Mouse (Mus musculus): ENCODE measurements around the gene Olfr419.

Olfr419 gene

DNA sequence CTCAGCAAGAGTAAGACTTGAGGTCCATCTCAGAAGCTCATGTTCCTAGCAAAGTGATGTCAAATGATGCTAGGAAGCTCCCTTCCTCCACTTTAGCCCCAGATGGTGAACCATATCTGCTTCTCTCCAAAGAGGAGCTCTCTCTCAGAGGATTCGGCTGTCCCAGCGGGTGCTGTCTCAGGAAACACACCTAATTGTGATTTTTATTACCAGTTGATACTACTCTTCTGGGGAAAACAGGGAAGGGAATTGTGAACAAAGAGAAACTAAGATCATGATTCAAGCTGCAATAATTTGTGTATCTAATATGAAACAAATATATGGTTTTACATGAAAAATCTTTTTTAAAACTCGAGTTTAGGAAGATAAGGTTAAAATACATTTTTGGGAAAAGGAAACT lies at the start of gene Olfr419:
TSS of gene Olfr419 (minus strand) at position 101 of the 400 bp plus-strand sequence.
- no peak for DNase-seq (ENCODE audit: low read depth)

DNA sequence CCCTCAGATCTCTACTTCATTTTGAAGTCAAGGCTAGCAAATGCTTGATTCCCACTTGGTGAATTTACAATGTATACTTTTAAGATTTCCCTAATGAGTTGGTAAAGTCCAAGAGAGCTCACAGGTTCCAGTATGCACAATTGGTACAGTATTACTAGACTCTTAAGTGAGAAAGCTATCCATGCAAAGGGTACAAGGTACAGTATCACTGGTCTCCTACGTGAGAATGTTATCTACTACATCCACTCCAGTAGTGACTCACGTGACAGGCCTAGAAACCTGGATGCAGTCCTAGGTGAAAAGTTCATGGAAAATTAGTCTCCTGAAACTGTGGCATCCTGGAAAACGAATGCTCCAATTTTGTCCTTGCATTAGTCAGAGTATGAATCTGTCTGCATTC lies 18.8 kb upstream of the Olfr419 start:
- no peak for DNase-seq (ENCODE audit: low read depth)

DNA sequence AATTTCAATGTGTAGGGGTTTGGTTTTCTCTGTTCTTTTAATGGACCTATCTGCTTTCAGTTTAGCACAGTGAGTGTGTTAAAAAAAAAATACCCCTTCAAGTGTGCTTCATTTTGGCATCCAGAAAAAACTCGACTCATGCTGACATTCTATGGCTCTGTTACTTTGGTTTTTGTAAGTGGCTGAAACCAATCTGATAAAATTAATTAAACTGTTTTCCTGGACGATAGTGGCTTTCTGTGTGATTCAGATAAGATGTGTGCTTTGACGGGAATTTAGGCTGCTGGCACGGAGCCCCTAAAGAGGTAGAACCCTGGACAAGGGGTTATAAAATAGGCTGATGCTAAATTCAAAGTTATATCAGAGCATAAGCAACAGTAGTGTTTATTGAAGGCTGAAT lies 17.3 kb upstream of the Olfr419 start:
- no peak for DNase-seq (ENCODE audit: low read depth)

DNA sequence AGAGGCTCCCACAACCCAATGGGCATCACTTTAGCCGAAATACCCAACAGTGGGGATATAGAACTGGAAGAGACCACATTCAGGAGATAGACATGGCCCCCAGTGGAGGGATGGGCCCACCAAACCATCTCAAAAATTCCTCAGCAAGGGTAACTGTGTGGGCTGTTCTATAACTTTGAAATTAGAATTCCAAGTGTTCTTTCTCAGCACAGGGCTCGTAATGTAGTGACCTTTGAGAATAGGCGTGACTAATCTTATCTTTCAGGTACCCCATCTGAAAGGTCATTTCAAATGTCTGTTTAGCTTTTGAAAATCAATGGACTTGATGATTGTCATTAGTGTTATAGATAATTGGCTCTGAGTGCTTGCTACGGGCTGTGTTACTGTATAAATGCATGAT lies 16.0 kb upstream of the Olfr419 start:
- no peak for DNase-seq (ENCODE audit: low read depth)

DNA sequence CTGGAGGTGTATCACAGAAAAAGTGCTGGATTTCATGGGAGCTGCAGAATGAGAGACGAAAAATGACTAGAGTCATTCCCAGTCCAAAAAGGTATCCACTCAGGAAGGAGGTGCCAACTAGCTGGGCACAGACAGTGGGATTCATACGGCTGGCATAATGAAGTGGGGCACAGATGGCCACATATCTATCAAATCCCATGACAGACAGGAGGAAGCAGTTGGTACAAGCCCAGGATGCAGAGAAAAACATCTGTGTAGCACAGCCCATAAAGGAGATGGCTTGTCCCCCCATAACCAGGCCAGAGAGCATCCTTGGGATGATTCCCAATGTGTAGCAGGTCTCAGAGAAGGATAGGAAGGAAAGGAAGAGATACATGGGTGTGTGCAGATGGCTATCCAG lies 1.5 kb downstream of the Olfr419 start:
- no peak for DNase-seq (ENCODE audit: low read depth)

DNA sequence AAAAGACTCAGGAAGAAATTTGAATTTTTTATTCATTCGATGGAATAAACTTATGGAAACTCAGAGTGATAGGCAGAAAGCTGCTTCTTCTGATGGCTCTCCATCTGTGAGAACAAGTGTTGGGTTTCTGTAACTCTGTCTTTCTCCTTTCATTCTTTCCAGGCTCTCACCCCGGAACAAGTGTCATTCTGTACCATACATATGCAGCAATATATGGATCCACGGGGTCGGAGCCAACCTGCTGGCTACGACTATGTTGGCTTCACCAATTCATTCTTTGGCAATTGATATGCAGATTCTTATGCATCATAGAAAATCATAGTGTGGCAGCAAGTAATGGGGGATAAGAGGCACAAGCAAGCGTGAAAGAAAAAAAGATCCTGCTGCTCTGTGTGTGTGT lies 4.7 kb downstream of the Olfr419 start:
- DNase-seq (ENCODE audit: low read depth): no peak

DNA sequence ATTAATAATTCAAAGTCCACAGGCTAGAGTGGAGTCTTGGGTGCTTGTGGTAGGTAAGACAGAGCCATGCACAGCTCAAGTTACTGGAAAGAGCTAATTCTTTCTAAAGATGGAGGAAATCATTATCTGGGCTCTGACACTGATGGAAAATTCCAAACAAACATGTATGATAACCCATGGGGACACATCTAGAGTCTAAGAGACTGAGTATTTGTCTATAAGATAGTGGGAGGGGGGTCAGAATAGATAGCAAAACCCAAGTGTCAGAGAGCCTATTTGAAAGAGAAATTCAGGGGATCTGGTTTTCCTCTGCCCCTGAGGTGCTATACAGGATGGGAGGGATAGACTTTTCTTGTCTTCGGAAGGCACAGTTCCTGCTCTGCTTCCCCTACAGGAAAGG lies 5.8 kb downstream of the Olfr419 start:
- DNase-seq (ENCODE audit: low read depth): no peak

DNA sequence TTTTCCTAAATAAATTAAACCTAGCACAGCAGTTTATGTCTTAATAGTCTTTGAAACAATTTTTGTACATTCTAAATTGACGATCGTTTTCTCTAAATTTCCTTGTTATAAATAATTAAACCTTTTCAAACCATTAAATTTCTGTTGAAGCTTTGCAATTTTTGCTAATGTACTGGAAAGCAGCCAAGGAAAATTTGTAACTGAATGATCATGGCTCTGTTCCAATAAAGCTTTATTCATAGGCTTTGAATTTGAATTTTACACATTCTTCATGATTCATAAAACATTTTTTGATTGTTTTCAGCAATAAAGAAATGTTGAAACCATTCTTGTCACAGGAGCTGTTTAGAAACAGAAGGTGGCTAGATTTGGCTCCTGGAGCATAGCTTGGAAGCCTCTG lies 7.2 kb downstream of the Olfr419 start:
- no peak for DNase-seq (ENCODE audit: low read depth)

DNA sequence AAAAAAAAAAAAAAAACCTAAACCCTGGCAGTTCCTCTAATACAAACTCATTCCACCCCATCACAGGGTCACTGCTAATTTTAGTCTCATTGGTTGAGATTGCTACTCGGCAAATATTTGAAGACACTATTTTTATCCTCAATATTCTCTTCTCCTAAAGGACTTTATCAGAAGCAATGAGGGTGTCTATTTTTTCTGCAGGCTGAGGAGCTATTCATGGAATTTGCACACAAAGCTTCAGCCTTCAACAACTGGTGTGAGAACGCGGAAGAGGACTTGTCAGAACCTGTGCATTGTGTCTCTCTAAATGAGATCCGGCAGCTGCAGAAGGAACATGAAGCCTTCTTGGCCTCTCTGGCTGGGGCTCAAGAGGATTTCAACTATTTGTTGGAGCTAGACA lies 11.9 kb downstream of the Olfr419 start:
- DNase-seq (ENCODE audit: low read depth): no peak

DNA sequence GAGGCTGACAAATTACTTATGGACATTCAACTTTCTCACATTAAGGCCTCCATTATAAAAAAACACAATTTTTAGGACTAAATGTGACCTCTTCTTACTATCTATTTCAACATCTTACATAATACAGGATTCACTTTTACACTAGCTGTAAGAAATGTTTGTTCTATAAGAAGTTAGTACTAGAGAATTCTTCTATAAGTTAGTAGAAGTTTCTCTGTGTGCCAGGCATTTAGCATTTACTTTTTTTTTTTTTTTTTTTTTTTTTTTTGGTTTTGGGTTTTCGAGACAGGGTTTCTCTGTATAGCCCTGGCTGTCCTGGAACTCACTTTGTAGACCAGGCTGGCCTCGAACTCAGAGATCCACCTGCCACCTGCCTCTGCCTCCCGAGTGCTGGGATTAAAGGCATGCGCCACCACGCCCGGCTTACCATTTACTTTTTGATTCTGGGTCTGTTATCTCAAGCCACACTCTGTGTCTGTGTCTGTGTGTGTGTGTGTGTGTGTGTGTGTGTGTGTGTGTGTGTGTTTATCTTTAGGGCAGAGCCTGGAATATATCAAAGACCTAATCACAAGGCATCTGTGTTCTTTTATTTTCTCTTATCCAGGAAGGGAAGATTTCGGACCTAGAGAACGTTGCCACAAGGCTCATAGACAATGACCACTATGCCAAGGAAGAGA lies 35.2 kb downstream of the Olfr419 start:
- DNase-seq (ENCODE audit: low read depth): no peak

DNA sequence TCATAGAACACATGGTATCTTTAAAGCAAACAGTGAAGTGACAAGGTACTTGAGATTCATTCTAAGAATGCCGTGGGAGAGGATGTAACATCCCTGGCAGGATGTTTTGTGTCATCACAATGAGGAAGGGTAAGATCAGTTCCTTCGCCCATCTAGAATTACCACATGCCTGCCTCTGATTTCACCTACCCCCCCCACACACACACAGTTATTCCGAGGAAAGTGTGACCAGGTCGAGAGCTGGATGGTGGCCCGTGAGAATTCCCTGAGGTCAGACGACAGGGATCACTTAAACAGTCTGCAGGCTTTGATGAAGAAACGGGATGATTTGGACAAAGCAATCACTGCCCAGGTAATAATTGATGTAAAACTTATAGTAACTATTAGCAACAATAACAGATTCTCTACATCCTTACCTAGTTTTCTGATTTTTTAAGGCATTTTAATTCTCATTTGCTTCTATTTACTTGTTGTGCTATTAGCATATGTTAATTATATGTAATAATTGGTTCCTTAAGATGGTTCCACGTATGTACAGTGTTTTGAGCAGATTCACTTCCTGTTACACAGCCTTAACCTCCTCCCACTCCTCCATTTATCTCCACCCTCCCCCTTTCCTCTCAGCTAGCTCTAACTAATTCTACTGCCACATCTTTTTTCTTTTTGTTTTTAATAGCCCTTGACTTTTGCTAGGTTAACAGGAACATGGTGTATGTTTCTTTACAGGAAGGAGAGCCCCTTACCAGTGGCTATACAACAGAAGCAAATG lies 36.4 kb downstream of the Olfr419 start:
- no peak for DNase-seq (ENCODE audit: low read depth)

DNA sequence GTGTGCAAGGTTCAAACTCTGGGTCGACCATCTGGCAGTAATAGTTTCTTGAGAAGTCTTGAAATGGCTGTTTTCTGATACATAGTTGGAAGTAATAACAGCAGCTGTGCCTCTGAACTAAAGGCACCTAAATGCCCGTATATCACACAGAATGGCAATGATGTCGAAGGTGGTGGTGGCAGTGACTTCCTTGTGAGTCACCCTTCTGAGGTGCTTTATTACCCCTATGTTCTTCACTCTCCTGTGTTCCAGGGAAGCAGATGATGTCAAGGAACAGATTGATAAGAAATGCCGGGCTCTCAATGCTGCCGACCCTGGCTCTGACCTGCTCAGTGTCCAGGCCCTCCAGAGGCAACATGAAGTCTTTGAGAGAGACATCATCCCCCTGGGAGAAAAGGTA lies 39.6 kb downstream of the Olfr419 start:
- no peak for DNase-seq (ENCODE audit: low read depth)

DNA sequence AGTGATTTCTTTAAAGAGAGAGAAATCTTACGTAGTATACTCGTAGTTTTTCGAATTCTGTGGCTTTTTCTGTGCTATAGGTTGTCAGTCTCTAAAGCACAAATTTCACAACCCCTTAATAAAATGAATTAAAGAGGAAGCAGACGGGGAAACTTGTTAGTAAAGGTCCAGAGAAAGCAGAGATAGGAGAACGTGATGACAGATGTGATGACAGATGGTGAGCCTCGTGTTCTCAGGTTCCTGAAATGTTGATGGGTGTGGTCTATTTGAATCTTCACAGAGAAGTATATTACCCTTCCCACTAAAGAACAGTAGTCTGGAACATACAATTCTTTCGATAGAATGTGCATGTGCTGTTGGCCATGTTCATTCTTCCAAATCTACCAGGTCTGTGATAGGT lies 47.2 kb downstream of the Olfr419 start:
- DNase-seq (ENCODE audit: low read depth): no peak
